Mouse (Mus musculus): ENCODE data around the gene Rps6ka2. TPM values are rescaled to one million over a fixed set of nuclear protein-coding genes. Genes with fewer than 3 reads are reported as not detected.
A peak's percentile ranks its signal among the peaks of the same experiment; 100 is the strongest.
"Not testable (repeated sequence)": the region's sequence is repeated elsewhere in the genome, so short reads cannot be mapped to it uniquely, and the experiment has no call there.

Gene Rps6ka2
- 23.8 and 24.0 TPM in 2 replicates for polyA plus RNA-seq (2015; fragmentation: Nextera tagmentation; extraction: Ambion mirVana)

DNA sequence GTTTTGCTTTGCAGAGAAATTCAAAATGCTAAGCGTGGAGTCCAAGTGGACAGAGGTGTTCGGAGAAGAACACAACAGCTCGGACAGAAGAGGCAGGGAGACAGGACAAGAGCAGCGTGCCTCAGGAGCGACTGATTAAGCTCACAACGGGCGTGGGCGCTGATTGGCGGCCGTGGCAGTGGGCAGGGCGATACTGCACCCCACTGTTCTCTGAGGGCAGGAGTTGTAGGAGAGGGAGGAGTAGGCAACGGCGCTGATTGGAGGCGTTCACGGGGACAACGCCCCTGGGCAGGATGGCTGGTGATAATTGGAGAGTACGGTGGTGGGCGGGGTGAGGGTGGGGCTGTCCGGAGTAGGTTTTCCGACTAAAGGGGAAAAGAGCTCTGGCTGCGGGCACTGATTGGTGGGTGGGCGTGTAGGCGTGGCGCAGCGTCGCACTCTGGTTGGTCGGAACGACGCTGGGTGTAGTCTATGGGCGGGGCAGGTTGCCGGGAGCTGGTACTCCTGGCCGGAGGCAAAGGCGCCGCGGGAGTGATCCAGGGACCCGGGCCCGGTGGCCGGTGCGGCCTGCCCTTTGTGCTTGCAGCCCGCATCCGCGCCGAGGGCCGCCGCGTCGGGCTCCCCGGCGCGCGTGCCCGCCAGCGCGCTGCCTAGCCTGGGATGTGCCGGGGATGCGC lies at the start of gene Rps6ka2:
Gene Rps6ka2, plus strand, starts transcription at position 489 of the 677 bp plus-strand sequence.
- peak within 1 kb of the TSS; percentile 81 for H3K9ac ChIP-seq (replicated peaks; ENCODE audit: low read depth, low read length)
- H3K4me3 ChIP-seq (replicated peaks; ENCODE audit: low read length), result peak within 1 kb of the TSS; percentile 84
- H3K4me1 ChIP-seq (replicated peaks; ENCODE audit: control insufficient read depth, insufficient read depth, low read length), result peaks cover 20% of the 10 kb centered on the region
- no peaks in the 10 kb centered on the region for H3K36me3 ChIP-seq (ENCODE audit: control insufficient read depth, insufficient read depth)
- peak; percentile 99 for ATAC-seq
- peak within 1 kb of the TSS; percentile 93 for H3K4me2 ChIP-seq (ENCODE audit: low read length)
- H3K9me3 ChIP-seq (ENCODE audit: control insufficient read depth, low read length), result no peaks in the 10 kb centered on the region
- under 1% methylated on average over 56 of the region's 56 CpGs for whole genome bisulfite sequencing
- no peaks in the 10 kb centered on the region for H3K27me3 ChIP-seq (replicated peaks; ENCODE audit: control insufficient read depth, insufficient read depth, low read length)
- H3K27ac ChIP-seq (ENCODE audit: low read length), result peak within 1 kb of the TSS; percentile 88

DNA sequence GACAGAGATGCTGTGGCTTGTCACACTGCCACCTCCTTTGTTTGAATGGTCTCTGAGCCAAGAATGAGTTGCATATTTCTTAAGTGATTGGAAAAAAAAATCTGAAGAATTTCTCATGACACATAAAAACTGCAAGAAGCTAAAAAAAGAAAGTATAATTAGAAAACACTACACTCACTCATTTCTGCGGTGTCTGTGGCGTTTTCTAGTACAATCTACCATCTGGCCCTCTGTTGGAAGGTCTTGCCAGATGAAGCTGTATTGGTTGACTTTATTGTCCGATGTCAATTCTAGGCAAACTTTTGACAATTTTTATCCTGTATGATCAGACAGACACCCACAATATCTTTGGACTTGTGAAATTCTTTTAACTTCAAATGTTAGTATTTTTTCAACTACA lies 49.1 kb upstream of the Rps6ka2 start:
- H3K27ac ChIP-seq (ENCODE audit: low read length); H3K4me1 ChIP-seq (replicated peaks; ENCODE audit: control insufficient read depth, insufficient read depth, low read length); H3K4me3 ChIP-seq (replicated peaks; ENCODE audit: low read length); ATAC-seq; H3K9ac ChIP-seq (replicated peaks; ENCODE audit: low read depth, low read length); H3K9me3 ChIP-seq (ENCODE audit: control insufficient read depth, low read length); H3K36me3 ChIP-seq (ENCODE audit: control insufficient read depth, insufficient read depth); H3K4me2 ChIP-seq (ENCODE audit: low read length); H3K27me3 ChIP-seq (replicated peaks; ENCODE audit: control insufficient read depth, insufficient read depth, low read length): not testable (repeated sequence)
- WGBS, result 75% methylated on average over 3 of the region's 3 CpGs

DNA sequence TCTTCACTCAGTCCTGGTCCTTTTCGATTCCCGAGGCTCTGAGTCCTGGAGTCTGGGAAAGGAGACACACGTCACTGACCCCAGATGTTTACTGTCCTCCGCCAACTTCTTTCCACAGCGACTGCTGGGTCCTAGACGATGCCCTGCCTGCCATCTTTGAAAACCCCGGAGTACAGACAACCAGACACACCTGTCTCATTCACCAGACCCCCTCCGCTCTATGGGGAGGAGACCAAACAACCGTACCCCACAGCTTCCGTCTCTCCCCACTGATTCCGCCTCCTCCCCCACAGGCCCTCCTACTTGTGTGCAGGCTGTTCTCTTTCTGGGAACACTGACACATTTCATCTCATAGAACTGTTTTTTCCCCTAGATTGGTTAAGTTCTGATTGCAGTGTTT lies 47.4 kb upstream of the Rps6ka2 start:
- not testable (repeated sequence) for H3K27ac ChIP-seq (ENCODE audit: low read length); H3K4me1 ChIP-seq (replicated peaks; ENCODE audit: control insufficient read depth, insufficient read depth, low read length); H3K27me3 ChIP-seq (replicated peaks; ENCODE audit: control insufficient read depth, insufficient read depth, low read length); H3K36me3 ChIP-seq (ENCODE audit: control insufficient read depth, insufficient read depth); H3K4me2 ChIP-seq (ENCODE audit: low read length); H3K4me3 ChIP-seq (replicated peaks; ENCODE audit: low read length); H3K9me3 ChIP-seq (ENCODE audit: control insufficient read depth, low read length); ATAC-seq; H3K9ac ChIP-seq (replicated peaks; ENCODE audit: low read depth, low read length)
- 90% methylated on average over 11 of the region's 11 CpGs for WGBS

DNA sequence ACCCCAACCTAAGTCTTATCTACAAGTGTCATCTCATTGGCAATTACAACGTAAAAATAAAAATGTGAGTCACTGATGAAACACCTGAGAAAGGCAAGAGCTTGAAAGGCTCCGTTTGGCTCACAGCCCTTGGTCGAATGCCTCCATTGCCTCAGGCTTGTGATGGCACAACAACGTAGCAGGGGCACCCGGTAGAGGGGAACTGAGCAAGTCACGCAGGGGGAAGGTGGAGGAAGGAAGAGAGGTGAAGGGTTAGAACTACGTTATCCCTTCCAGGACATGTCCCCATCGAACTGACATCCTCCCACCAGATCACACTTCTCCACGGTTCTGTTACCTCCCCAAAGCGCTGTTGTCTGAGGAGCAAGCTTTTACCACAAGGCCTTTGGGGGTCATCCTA lies 43.4 kb upstream of the Rps6ka2 start:
- ATAC-seq; H3K36me3 ChIP-seq (ENCODE audit: control insufficient read depth, insufficient read depth); H3K4me2 ChIP-seq (ENCODE audit: low read length); H3K9ac ChIP-seq (replicated peaks; ENCODE audit: low read depth, low read length); H3K27ac ChIP-seq (ENCODE audit: low read length); H3K4me3 ChIP-seq (replicated peaks; ENCODE audit: low read length); H3K4me1 ChIP-seq (replicated peaks; ENCODE audit: control insufficient read depth, insufficient read depth, low read length); H3K27me3 ChIP-seq (replicated peaks; ENCODE audit: control insufficient read depth, insufficient read depth, low read length); H3K9me3 ChIP-seq (ENCODE audit: control insufficient read depth, low read length): not testable (repeated sequence)
- 82% methylated on average over 7 of the region's 10 CpGs for WGBS

DNA sequence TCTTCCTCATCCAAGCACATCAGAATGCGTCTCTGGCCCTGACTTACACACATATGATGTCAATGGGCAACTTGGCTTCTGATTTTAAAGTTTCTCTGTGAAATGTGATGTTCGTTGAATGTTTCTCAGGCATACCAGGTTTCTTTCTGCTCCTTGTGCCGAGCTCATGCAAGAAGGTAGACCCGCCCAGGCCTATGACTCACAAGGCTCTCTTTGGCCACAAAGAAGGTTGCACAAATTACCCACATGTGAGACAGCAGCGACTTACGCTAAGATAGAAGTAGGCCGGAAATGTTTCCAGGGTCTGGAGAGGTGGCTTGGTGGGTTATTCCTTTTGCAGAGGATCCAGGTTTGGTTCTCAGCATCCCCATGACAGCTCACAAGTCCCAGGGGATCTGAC lies 35.9 kb upstream of the Rps6ka2 start:
- not testable (repeated sequence) for ATAC-seq; H3K4me2 ChIP-seq (ENCODE audit: low read length); H3K36me3 ChIP-seq (ENCODE audit: control insufficient read depth, insufficient read depth); H3K27me3 ChIP-seq (replicated peaks; ENCODE audit: control insufficient read depth, insufficient read depth, low read length); H3K9ac ChIP-seq (replicated peaks; ENCODE audit: low read depth, low read length); H3K4me3 ChIP-seq (replicated peaks; ENCODE audit: low read length); H3K9me3 ChIP-seq (ENCODE audit: control insufficient read depth, low read length); H3K4me1 ChIP-seq (replicated peaks; ENCODE audit: control insufficient read depth, insufficient read depth, low read length); H3K27ac ChIP-seq (ENCODE audit: low read length)
- no CpG with 5 or more reads among the region's 7 CpGs for WGBS

DNA sequence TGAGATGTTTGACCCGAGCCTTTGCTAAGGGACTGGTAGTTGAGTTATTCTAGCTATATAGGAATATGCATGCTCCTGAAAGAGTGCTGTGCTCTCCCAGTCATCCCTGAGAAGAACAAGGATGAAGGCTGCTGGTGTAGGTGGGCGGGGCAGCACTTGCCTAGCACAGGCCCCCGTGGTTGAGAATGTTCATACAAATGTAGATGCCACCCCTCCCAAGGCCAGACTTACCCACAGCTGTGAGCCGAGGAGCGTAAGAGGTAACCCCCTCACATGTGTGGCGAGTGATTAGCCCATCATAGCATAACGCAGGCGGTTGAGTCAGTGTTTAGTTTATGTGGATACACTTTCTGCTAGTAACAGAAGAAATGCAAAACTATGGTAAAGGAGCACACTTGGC lies 34.6 kb upstream of the Rps6ka2 start:
- H3K4me1 ChIP-seq (replicated peaks; ENCODE audit: control insufficient read depth, insufficient read depth, low read length); H3K27me3 ChIP-seq (replicated peaks; ENCODE audit: control insufficient read depth, insufficient read depth, low read length); H3K27ac ChIP-seq (ENCODE audit: low read length); H3K4me3 ChIP-seq (replicated peaks; ENCODE audit: low read length); H3K36me3 ChIP-seq (ENCODE audit: control insufficient read depth, insufficient read depth); H3K9me3 ChIP-seq (ENCODE audit: control insufficient read depth, low read length); H3K9ac ChIP-seq (replicated peaks; ENCODE audit: low read depth, low read length); ATAC-seq; H3K4me2 ChIP-seq (ENCODE audit: low read length): not testable (repeated sequence)
- 94% methylated on average over 7 of the region's 8 CpGs for WGBS

DNA sequence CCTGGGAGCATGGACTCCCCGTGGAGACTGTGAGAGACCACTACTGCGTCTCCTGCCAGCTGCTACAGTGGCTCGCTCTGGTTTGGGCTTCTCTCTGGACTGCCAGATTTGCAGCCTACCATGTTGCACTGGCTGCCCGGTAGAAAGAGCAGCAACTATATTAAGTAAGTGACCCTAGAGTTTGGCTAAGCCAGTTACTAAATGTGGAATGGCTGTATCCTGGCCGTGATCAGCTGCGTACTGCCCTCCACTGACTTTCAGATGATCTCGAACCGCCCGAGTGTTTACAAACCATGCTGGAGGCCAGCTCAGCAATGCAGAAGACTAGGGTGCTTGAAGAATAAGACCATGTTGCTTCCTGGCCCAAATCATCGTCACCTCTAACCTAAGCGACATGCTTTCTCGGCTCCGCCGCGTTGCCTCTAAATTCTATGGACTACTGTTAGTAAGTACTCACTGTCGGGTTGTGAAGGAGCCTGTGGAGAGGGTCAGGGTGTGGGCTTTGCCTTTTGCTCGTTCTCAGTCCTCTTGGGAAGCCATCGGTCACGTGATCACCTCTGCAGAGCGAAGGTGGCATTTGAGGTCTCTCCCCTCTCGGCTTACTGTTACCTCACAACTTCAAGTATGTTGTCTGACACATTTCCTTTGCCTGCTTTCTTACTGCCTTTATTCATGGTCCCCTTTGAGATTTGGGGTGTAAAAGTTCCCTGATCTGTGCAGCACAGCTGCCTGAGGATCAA lies 31.6 kb upstream of the Rps6ka2 start:
- Histone ChIP-seq H3K9me3 (ENCODE audit: control insufficient read depth, low read length) (no peaks in the 10 kb centered on the region), H3K27me3 (replicated peaks; ENCODE audit: control insufficient read depth, insufficient read depth, low read length) (no peaks in the 10 kb centered on the region), H3K4me2 (ENCODE audit: low read length) (no peak overlapping the region), H3K36me3 (ENCODE audit: control insufficient read depth, insufficient read depth) (no peaks in the 10 kb centered on the region), H3K4me3 (replicated peaks; ENCODE audit: low read length) (no peak overlapping the region), H3K4me1 (replicated peaks; ENCODE audit: control insufficient read depth, insufficient read depth, low read length) (no peaks in the 10 kb centered on the region), H3K27ac (ENCODE audit: low read length) (no peak overlapping the region), H3K9ac (replicated peaks; ENCODE audit: low read depth, low read length) (no peak overlapping the region)
- ATAC-seq, result no peak
- 88% methylated on average over 21 of the region's 21 CpGs for WGBS

DNA sequence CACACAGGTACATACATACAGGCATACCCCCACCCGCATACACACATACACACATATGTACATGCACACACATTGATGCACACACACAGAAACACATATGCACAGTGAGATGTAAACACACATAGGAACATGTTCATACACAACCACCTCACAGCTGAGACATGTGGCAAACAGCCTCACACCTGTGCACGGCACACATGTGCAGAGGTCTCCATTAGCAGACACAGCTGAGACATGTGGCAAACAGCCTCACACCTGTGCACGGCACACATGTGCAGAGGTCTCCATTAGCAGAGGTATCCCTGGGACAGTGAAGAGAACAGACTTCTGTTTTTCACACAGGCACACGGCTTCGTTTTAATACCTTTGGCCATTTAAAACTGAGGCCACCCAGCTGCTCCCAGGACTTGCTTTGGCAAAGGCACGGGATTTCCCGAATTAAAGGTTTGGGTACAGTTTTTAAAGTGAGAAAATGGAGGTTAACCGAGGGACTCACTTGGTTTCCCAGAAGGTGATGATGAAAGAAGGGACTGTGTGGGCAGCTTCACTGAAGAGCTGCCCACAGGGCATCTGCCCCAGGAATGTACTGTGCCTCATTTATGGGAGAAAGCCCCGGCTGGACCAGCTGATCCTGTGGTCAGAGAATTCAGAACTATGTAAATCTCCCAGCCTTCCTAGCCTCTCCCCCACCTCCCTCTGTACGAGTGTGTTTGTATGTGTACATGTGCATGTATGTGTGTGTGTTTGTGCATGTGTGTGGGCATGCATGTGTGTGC lies 29.3 kb upstream of the Rps6ka2 start:
- Histone ChIP-seq H3K9ac (replicated peaks; ENCODE audit: low read depth, low read length) (no peak overlapping the region), H3K9me3 (ENCODE audit: control insufficient read depth, low read length) (no peaks in the 10 kb centered on the region), H3K4me2 (ENCODE audit: low read length) (no peak overlapping the region), H3K27ac (ENCODE audit: low read length) (no peak overlapping the region), H3K4me1 (replicated peaks; ENCODE audit: control insufficient read depth, insufficient read depth, low read length) (no peaks in the 10 kb centered on the region), H3K36me3 (ENCODE audit: control insufficient read depth, insufficient read depth) (no peaks in the 10 kb centered on the region), H3K4me3 (replicated peaks; ENCODE audit: low read length) (no peak overlapping the region), H3K27me3 (replicated peaks; ENCODE audit: control insufficient read depth, insufficient read depth, low read length) (no peaks in the 10 kb centered on the region)
- WGBS, result 83% methylated on average over 10 of the region's 10 CpGs
- ATAC-seq, result no peak

DNA sequence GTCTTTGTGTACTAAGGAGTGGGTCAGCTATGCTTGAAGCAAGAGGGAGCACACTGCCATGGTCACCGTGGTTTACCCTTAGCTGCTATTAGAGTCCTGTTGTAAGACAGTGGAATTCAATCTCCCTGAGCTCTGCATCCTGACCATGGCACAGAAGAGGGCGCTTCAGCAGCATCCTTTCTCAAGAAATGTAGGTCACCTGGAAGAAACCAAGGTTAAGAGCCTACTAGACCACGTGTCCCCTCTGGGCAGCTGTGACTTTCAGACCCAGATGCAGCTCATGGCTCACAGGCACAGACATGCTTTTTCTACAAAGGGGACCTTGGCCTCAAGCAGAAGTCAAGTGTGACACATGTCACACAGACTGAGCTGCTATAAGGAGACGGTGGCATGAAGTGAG lies 27.5 kb upstream of the Rps6ka2 start:
- Histone ChIP-seq H3K4me3 (replicated peaks; ENCODE audit: low read length) (no peak overlapping the region), H3K4me1 (replicated peaks; ENCODE audit: control insufficient read depth, insufficient read depth, low read length) (no peaks in the 10 kb centered on the region), H3K27me3 (replicated peaks; ENCODE audit: control insufficient read depth, insufficient read depth, low read length) (no peaks in the 10 kb centered on the region), H3K9ac (replicated peaks; ENCODE audit: low read depth, low read length) (no peak overlapping the region), H3K27ac (ENCODE audit: low read length) (no peak overlapping the region), H3K9me3 (ENCODE audit: control insufficient read depth, low read length) (no peaks in the 10 kb centered on the region), H3K4me2 (ENCODE audit: low read length) (no peak overlapping the region), H3K36me3 (ENCODE audit: control insufficient read depth, insufficient read depth) (no peaks in the 10 kb centered on the region)
- no peak for ATAC-seq
- 71% methylated on average over 4 of the region's 4 CpGs for WGBS

All from forebrain, embryonic 16.5 days (tissue).